Mouse (Mus musculus): ENCODE measurements around the gene Nrxn1. TPM values are rescaled to one million over a fixed set of nuclear protein-coding genes. Genes with fewer than 3 reads are reported as not detected.

Nrxn1 gene
- total and polyA plus RNA-seq, 2 experiments = 2.9 to 13.9 TPM

- H3K27ac ChIP-seq (replicated peaks; ENCODE audit: insufficient read depth, low read depth, low read length) = no peak overlapping the region
- WGBS = 80% methylated on average over 5 of the region's 5 CpGs
- no peaks in the 10 kb centered on the region for H3K36me3 ChIP-seq (ENCODE audit: control insufficient read depth, insufficient read depth, low read length)
- H3K27me3 ChIP-seq (ENCODE audit: control insufficient read depth, insufficient read depth, low read length) = no peaks in the 10 kb centered on the region
- no peaks in the 10 kb centered on the region for H3K79me2 ChIP-seq (ENCODE audit: control insufficient read depth, insufficient read depth, low read length)
- H3K4me1 ChIP-seq (ENCODE audit: control insufficient read depth, insufficient read depth, low read length) = no peaks in the 10 kb centered on the region
- no peak overlapping the region for H3K4me3 ChIP-seq (ENCODE audit: insufficient read depth, low read depth, low read length)
- H3K9ac ChIP-seq (ENCODE audit: low read depth, low read length) = no peak overlapping the region
- no peak for DNase-seq (ENCODE audit: extremely low read depth, low read depth, low spot score)
- no peak for TF ChIP-seq POLR2A (IDR thresholded peaks at IDR 0.05; ENCODE audit: extremely low read depth, insufficient read depth, low read length)
- TF ChIP-seq CTCF (IDR thresholded peaks at IDR 0.05; ENCODE audit: low read depth, low read length) = no peak
These were observed 397.7 kb downstream of the Nrxn1 start for GRCm38 (mm10) chr17:90695086-90695584.

- no peak for DNase-seq (ENCODE audit: extremely low read depth, low read depth, low spot score)
- Histone ChIP-seq H3K36me3 (ENCODE audit: control insufficient read depth, insufficient read depth, low read length) (no peaks in the 10 kb centered on the region), H3K27me3 (ENCODE audit: control insufficient read depth, insufficient read depth, low read length) (no peaks in the 10 kb centered on the region), H3K4me1 (ENCODE audit: control insufficient read depth, insufficient read depth, low read length) (no peaks in the 10 kb centered on the region), H3K79me2 (ENCODE audit: control insufficient read depth, insufficient read depth, low read length) (no peaks in the 10 kb centered on the region), H3K27ac (replicated peaks; ENCODE audit: insufficient read depth, low read depth, low read length) (no peak overlapping the region), H3K4me3 (ENCODE audit: insufficient read depth, low read depth, low read length) (no peak overlapping the region), H3K9ac (ENCODE audit: low read depth, low read length) (no peak overlapping the region)
- no peak for TF ChIP-seq POLR2A (IDR thresholded peaks at IDR 0.05; ENCODE audit: extremely low read depth, insufficient read depth, low read length)
- TF ChIP-seq CTCF (IDR thresholded peaks at IDR 0.05; ENCODE audit: low read depth, low read length) = no peak
These were observed 408.7 kb downstream of the Nrxn1 start for GRCm38 (mm10) chr17:90684172-90684571.

- WGBS = 67% methylated on average over 1 of the region's 1 CpGs
- TF ChIP-seq POLR2A (IDR thresholded peaks at IDR 0.05; ENCODE audit: extremely low read depth, insufficient read depth, low read length) = no peak
- TF ChIP-seq CTCF (IDR thresholded peaks at IDR 0.05; ENCODE audit: low read depth, low read length) = no peak
- no peaks in the 10 kb centered on the region for H3K27me3 ChIP-seq (ENCODE audit: control insufficient read depth, insufficient read depth, low read length)
- H3K79me2 ChIP-seq (ENCODE audit: control insufficient read depth, insufficient read depth, low read length) = no peaks in the 10 kb centered on the region
- H3K27ac ChIP-seq (replicated peaks; ENCODE audit: insufficient read depth, low read depth, low read length) = no peak overlapping the region
- H3K4me1 ChIP-seq (ENCODE audit: control insufficient read depth, insufficient read depth, low read length) = no peaks in the 10 kb centered on the region
- no peak overlapping the region for H3K4me3 ChIP-seq (ENCODE audit: insufficient read depth, low read depth, low read length)
- no peak overlapping the region for H3K9ac ChIP-seq (ENCODE audit: low read depth, low read length)
- H3K36me3 ChIP-seq (ENCODE audit: control insufficient read depth, insufficient read depth, low read length) = no peaks in the 10 kb centered on the region
- DNase-seq (ENCODE audit: extremely low read depth, low read depth, low spot score) = no peak
These were observed 411.9 kb downstream of the Nrxn1 start for GRCm38 (mm10) chr17:90681019-90681418.

- TF ChIP-seq CTCF (IDR thresholded peaks at IDR 0.05; ENCODE audit: low read depth, low read length) (no peak), POLR2A (IDR thresholded peaks at IDR 0.05; ENCODE audit: extremely low read depth, insufficient read depth, low read length) (no peak)
- 58% methylated on average over 2 of the region's 2 CpGs for WGBS
- Histone ChIP-seq H3K27me3 (ENCODE audit: control insufficient read depth, insufficient read depth, low read length) (no peaks in the 10 kb centered on the region), H3K4me3 (ENCODE audit: insufficient read depth, low read depth, low read length) (no peak overlapping the region), H3K9ac (ENCODE audit: low read depth, low read length) (no peak overlapping the region), H3K4me1 (ENCODE audit: control insufficient read depth, insufficient read depth, low read length) (no peaks in the 10 kb centered on the region), H3K36me3 (ENCODE audit: control insufficient read depth, insufficient read depth, low read length) (no peaks in the 10 kb centered on the region), H3K27ac (replicated peaks; ENCODE audit: insufficient read depth, low read depth, low read length) (no peak overlapping the region), H3K79me2 (ENCODE audit: control insufficient read depth, insufficient read depth, low read length) (no peaks in the 10 kb centered on the region)
- no peak for DNase-seq (ENCODE audit: extremely low read depth, low read depth, low spot score)
These were observed 416.2 kb downstream of the Nrxn1 start for GRCm38 (mm10) chr17:90676676-90677075.

GRCm38 (mm10) chr17:90662318-90662717 is 430.6 kb downstream of the Nrxn1 start:
- Histone ChIP-seq H3K27ac (replicated peaks; ENCODE audit: insufficient read depth, low read depth, low read length) (no peak overlapping the region), H3K4me1 (ENCODE audit: control insufficient read depth, insufficient read depth, low read length) (no peaks in the 10 kb centered on the region), H3K36me3 (ENCODE audit: control insufficient read depth, insufficient read depth, low read length) (no peaks in the 10 kb centered on the region), H3K4me3 (ENCODE audit: insufficient read depth, low read depth, low read length) (no peak overlapping the region), H3K9ac (ENCODE audit: low read depth, low read length) (no peak overlapping the region), H3K27me3 (ENCODE audit: control insufficient read depth, insufficient read depth, low read length) (no peaks in the 10 kb centered on the region), H3K79me2 (ENCODE audit: control insufficient read depth, insufficient read depth, low read length) (no peaks in the 10 kb centered on the region)
- no peak for DNase-seq (ENCODE audit: extremely low read depth, low read depth, low spot score)
- no peak for TF ChIP-seq POLR2A (IDR thresholded peaks at IDR 0.05; ENCODE audit: extremely low read depth, insufficient read depth, low read length)
- TF ChIP-seq CTCF (IDR thresholded peaks at IDR 0.05; ENCODE audit: low read depth, low read length) = no peak
- WGBS = 76% methylated on average over 2 of the region's 2 CpGs

GRCm38 (mm10) chr17:90654506-90654905 is 438.4 kb downstream of the Nrxn1 start:
- H3K4me3 ChIP-seq (ENCODE audit: insufficient read depth, low read depth, low read length) = no peak overlapping the region
- H3K27me3 ChIP-seq (ENCODE audit: control insufficient read depth, insufficient read depth, low read length) = no peaks in the 10 kb centered on the region
- H3K4me1 ChIP-seq (ENCODE audit: control insufficient read depth, insufficient read depth, low read length) = no peaks in the 10 kb centered on the region
- WGBS = 47% methylated on average over 1 of the region's 1 CpGs
- no peak overlapping the region for H3K9ac ChIP-seq (ENCODE audit: low read depth, low read length)
- DNase-seq (ENCODE audit: extremely low read depth, low read depth, low spot score) = no peak
- TF ChIP-seq POLR2A (IDR thresholded peaks at IDR 0.05; ENCODE audit: extremely low read depth, insufficient read depth, low read length) (no peak), CTCF (IDR thresholded peaks at IDR 0.05; ENCODE audit: low read depth, low read length) (no peak)
- no peaks in the 10 kb centered on the region for H3K79me2 ChIP-seq (ENCODE audit: control insufficient read depth, insufficient read depth, low read length)
- no peaks in the 10 kb centered on the region for H3K36me3 ChIP-seq (ENCODE audit: control insufficient read depth, insufficient read depth, low read length)
- no peak overlapping the region for H3K27ac ChIP-seq (replicated peaks; ENCODE audit: insufficient read depth, low read depth, low read length)
